Comparison of ENCODE assay signal across 21 mouse cellular contexts in genomic region chr11:69823456-69823855, GRCm38 (mm10). TPM values are rescaled to one million over a fixed set of nuclear protein-coding genes. Genes with fewer than 3 reads are reported as not detected.
"Had no signal": no experiment of that assay in that cellular context is flagged by ENCODE, and none has a peak within 500 bp of the region (broad histone marks: within the 10 kb centered on the region; RNA-seq: fewer than 3 reads in every experiment).

No protein-coding gene starts in this region.

- H3K4me1 ChIP-seq: lung, embryonic 15.5 days; midbrain, embryonic 13.5 days; midbrain, embryonic 15.5 days; neural tube, embryonic 13.5 days; stomach, embryonic 15.5 days had no signal

- DNase-seq: liver, postnatal 0 days; lung, adult 2 months; lung, postnatal 14 days; lung, postnatal 36 days; right cerebral cortex, postnatal 14 days; thymus, adult 2 months; thymus, postnatal 25 days; thymus, postnatal 4 days had no signal

- H3K27ac ChIP-seq: lung, embryonic 15.5 days; macrophage; midbrain, embryonic 13.5 days; midbrain, embryonic 15.5 days; neural tube, embryonic 13.5 days; stomach, embryonic 15.5 days; stomach, postnatal 0 days had no signal

- H3K9ac ChIP-seq: liver, postnatal 0 days; lung, embryonic 15.5 days; midbrain, embryonic 13.5 days; midbrain, embryonic 15.5 days; neural tube, embryonic 13.5 days; stomach, embryonic 15.5 days had no signal

- H3K4me2 ChIP-seq: lung, embryonic 15.5 days; midbrain, embryonic 13.5 days; midbrain, embryonic 15.5 days; neural tube, embryonic 13.5 days; stomach, embryonic 15.5 days had no signal

- H3K27me3 ChIP-seq: lung, embryonic 15.5 days; midbrain, embryonic 13.5 days; midbrain, embryonic 15.5 days; neural tube, embryonic 13.5 days; stomach, embryonic 15.5 days had no signal

- ATAC-seq: liver, postnatal 0 days; lung, postnatal 0 days; midbrain, embryonic 13.5 days; midbrain, embryonic 15.5 days had no signal

- H3K9me3 ChIP-seq: lung, embryonic 15.5 days; midbrain, embryonic 13.5 days; midbrain, embryonic 15.5 days; neural tube, embryonic 13.5 days; stomach, embryonic 15.5 days had no signal

- H3K4me3 ChIP-seq: lung, embryonic 15.5 days; megakaryocyte, embryonic 14.5 days; midbrain, embryonic 13.5 days; midbrain, embryonic 15.5 days; neural tube, embryonic 13.5 days; stomach, embryonic 15.5 days had no signal

RNA-seq across cellular contexts. Expression of gene Spem1, which starts 1.5 kb away (rescaled TPM):
- polyA plus RNA-seq: liver, postnatal 0 days; lung, embryonic 15.5 days; lung, postnatal 0 days; macrophage; neural tube, embryonic 11.5 days; spleen, adult 2 months; stomach, embryonic 15.5 days; stomach, postnatal 0 days had no signal

RNA-seq across cellular contexts. Expression of gene Spem2, which starts 5.2 kb away (rescaled TPM):
- polyA plus RNA-seq: liver, postnatal 0 days; lung, adult 2 months; lung, embryonic 15.5 days; lung, postnatal 0 days; macrophage; midbrain, embryonic 13.5 days; midbrain, embryonic 15.5 days; midbrain, postnatal 0 days; neural tube, embryonic 11.5 days; neural tube, embryonic 13.5 days; spleen, adult 2 months; stomach, embryonic 15.5 days; stomach, postnatal 0 days; urinary bladder, adult 2 months had no signal

RNA-seq across cellular contexts. Expression of gene Gm39566, which starts 8.4 kb away (rescaled TPM):
- polyA plus RNA-seq: liver, postnatal 0 days; lung, adult 2 months; lung, embryonic 15.5 days; lung, postnatal 0 days; macrophage; midbrain, embryonic 13.5 days; midbrain, embryonic 15.5 days; midbrain, postnatal 0 days; neural tube, embryonic 11.5 days; neural tube, embryonic 13.5 days; spleen, adult 2 months; stomach, embryonic 15.5 days; stomach, postnatal 0 days; urinary bladder, adult 2 months had no signal
